Mouse (Mus musculus) brain, embryonic 14.5 days (tissue): ENCODE results near the gene Zswim8. TPM values are rescaled to one million over a fixed set of nuclear protein-coding genes. Genes with fewer than 3 reads are reported as not detected.
A peak's percentile ranks its signal among the peaks of the same experiment; 100 is the strongest.

Experiments used
- DNase-seq: peaks from one replicate; pipeline ENCODE4 v3.0.0-alpha.2; 2011; ENCODE audit warnings: low read depth
- CTCF ChIP-seq: fragments of 200-500 bp; IDR thresholded peaks from 2 replicates; pipeline ENCODE4 v1.5.1; 2012; ENCODE audit warnings: inconsistent platforms, mild to moderate bottlenecking, moderate library complexity, borderline replicate concordance; ENCODE audit not compliant: insufficient read depth, insufficient read length; ENCODE audit errors: extremely low read depth
- POLR2A ChIP-seq: fragments of 200-500 bp; IDR thresholded peaks from 2 replicates; pipeline ENCODE4 v1.6.1; 2012; ENCODE audit warnings: mild to moderate bottlenecking, inconsistent platforms, borderline replicate concordance; ENCODE audit not compliant: poor library complexity, insufficient read depth, insufficient read length, severe bottlenecking; ENCODE audit errors: extremely low read depth
- polyA plus RNA-seq: library from polyadenylated mRNA; depleted of rRNA; stranded (reverse); fragments of >200 nt; gene quantifications from 2 replicates; pipeline ENCODE4 v1.2.3, GENCODE M21; 2012; rRNA removed

Gene Zswim8
- polyA plus RNA-seq: 245 and 250 TPM in 2 replicates

- TF ChIP-seq POLR2A (peak; percentile 94), CTCF (no peak)
- DNase-seq: peak; percentile 97
These were observed at the start of gene Zswim8 for GRCm38 (mm10) chr14:20707201-20708190. Gene Zswim8, plus strand, starts transcription at chr14:20707552.

GRCm38 (mm10) chr14:20658326-20658725 lies 49.0 kb upstream of the Zswim8 start:
- peak; percentile 67 for DNase-seq
- TF ChIP-seq POLR2A (no peak), CTCF (peak; percentile 66; the same call in 1 of the 2 replicates)

- TF ChIP-seq POLR2A (no peak), CTCF (no peak)
- DNase-seq: no peak
These were observed 48.5 kb upstream of the Zswim8 start for GRCm38 (mm10) chr14:20658902-20659301.

- TF ChIP-seq POLR2A (no peak), CTCF (no peak)
- no peak for DNase-seq
These were observed 47.7 kb upstream of the Zswim8 start for GRCm38 (mm10) chr14:20659687-20660086.

GRCm38 (mm10) chr14:20660827-20661660 lies 46.3 kb upstream of the Zswim8 start:
- peak; percentile 98 for DNase-seq
- TF ChIP-seq POLR2A (no peak), CTCF (peak; percentile 93)

GRCm38 (mm10) chr14:20661661-20662331 lies 45.6 kb upstream of the Zswim8 start:
- TF ChIP-seq CTCF (no peak), POLR2A (no peak)
- DNase-seq: peak; percentile 47

- DNase-seq: no peak
- TF ChIP-seq CTCF: no peak
- TF ChIP-seq POLR2A: no peak
These were observed 44.6 kb upstream of the Zswim8 start for GRCm38 (mm10) chr14:20662740-20663139.

GRCm38 (mm10) chr14:20663601-20664000 lies 43.8 kb upstream of the Zswim8 start:
- TF ChIP-seq CTCF: no peak
- no peak for TF ChIP-seq POLR2A
- DNase-seq: no peak

- peak; percentile 45 for DNase-seq
- TF ChIP-seq POLR2A: no peak
- TF ChIP-seq CTCF: no peak
These were observed 42.9 kb upstream of the Zswim8 start for GRCm38 (mm10) chr14:20664436-20664835.

GRCm38 (mm10) chr14:20667469-20667868 lies 39.9 kb upstream of the Zswim8 start:
- TF ChIP-seq CTCF: no peak
- no peak for TF ChIP-seq POLR2A
- no peak for DNase-seq

- no peak for DNase-seq
- TF ChIP-seq CTCF (no peak), POLR2A (no peak)
These were observed 39.1 kb upstream of the Zswim8 start, which contains the start of gene Synpo2l for GRCm38 (mm10) chr14:20668154-20668810. Gene Synpo2l, minus strand, starts transcription at chr14:20668354.

- DNase-seq: peak; percentile 32
- TF ChIP-seq POLR2A (no peak), CTCF (peak; percentile 32; the same call in 1 of the 2 replicates)
These were observed 34.4 kb upstream of the Zswim8 start for GRCm38 (mm10) chr14:20672990-20673389.

GRCm38 (mm10) chr14:20673735-20674063 lies 33.7 kb upstream of the Zswim8 start:
- no peak for DNase-seq
- TF ChIP-seq CTCF (no peak), POLR2A (no peak)
